Mouse (Mus musculus) cerebellum, adult 2 months (tissue): ENCODE measurements around the gene Cldnd2.

ENCODE experiments used
- CTCF ChIP-seq: fragments of 200-500 bp; IDR thresholded peaks from 2 replicates; pipeline ENCODE4 v1.5.1; 2011; ENCODE audit warnings: low read depth, mild to moderate bottlenecking, control low read depth, low read length, moderate library complexity, borderline replicate concordance; ENCODE audit not compliant: insufficient read depth
- POLR2A ChIP-seq: fragments of 200-500 bp; IDR thresholded peaks from 2 replicates; pipeline ENCODE4 v1.6.1; 2011; ENCODE audit warnings: low read length, control low read depth, borderline replicate concordance; ENCODE audit not compliant: insufficient read depth

GRCm38 (mm10) chr7:43490861-43491260 lies 50.3 kb downstream of the Cldnd2 start:
- TF ChIP-seq POLR2A (no peak), CTCF (no peak)
